Mouse (Mus musculus) cerebellum, adult 11 months (tissue): Measurements from ENCODE around the gene Isyna1.

ENCODE experiments used
- DNase-seq: peaks from one replicate; pipeline ENCODE4 v3.0.0; 2022

Gene Isyna1

GRCm38 (mm10) chr8:70605871-70606779 is 12.0 kb downstream of the Isyna1 start:
- peak; percentile 20 for DNase-seq

GRCm38 (mm10) chr8:70606780-70607602 is 12.8 kb downstream of the Isyna1 start:
- DNase-seq, result peak; percentile 27

- peak; percentile 36 for DNase-seq
Measured at GRCm38 (mm10) chr8:70607603-70607897, 13.4 kb downstream of the Isyna1 start.

- DNase-seq, result peak; percentile 62
Measured at GRCm38 (mm10) chr8:70607898-70608748, 13.9 kb downstream of the Isyna1 start.

GRCm38 (mm10) chr8:70608749-70609367 is 14.7 kb downstream of the Isyna1 start, which contains the start of gene Ssbp4:
Ssbp4 (minus strand) TSS chr8:70608872.
- no peak for DNase-seq

- DNase-seq, result peak; percentile 50
Measured at GRCm38 (mm10) chr8:70609368-70609848, 15.2 kb downstream of the Isyna1 start.

GRCm38 (mm10) chr8:70609849-70610795 is 15.9 kb downstream of the Isyna1 start:
- peak; percentile 42 for DNase-seq

GRCm38 (mm10) chr8:70610796-70611771 is 16.9 kb downstream of the Isyna1 start:
- peak; percentile 72 for DNase-seq

- DNase-seq, result peak; percentile 78
Measured at GRCm38 (mm10) chr8:70611849-70612248, 17.7 kb downstream of the Isyna1 start.

- DNase-seq, result no peak
Measured at GRCm38 (mm10) chr8:70613763-70614162, 19.6 kb downstream of the Isyna1 start.

GRCm38 (mm10) chr8:70614469-70614868 is 20.3 kb downstream of the Isyna1 start:
- no peak for DNase-seq

- no peak for DNase-seq
Measured at GRCm38 (mm10) chr8:70615281-70615680, 21.1 kb downstream of the Isyna1 start.

GRCm38 (mm10) chr8:70615894-70616293 is 21.7 kb downstream of the Isyna1 start, which contains the start of gene Lrrc25:
Lrrc25 (plus strand) TSS chr8:70616155.
- no peak for DNase-seq

- no peak for DNase-seq
Measured at GRCm38 (mm10) chr8:70616645-70617044, 22.5 kb downstream of the Isyna1 start.

GRCm38 (mm10) chr8:70617985-70618384 is 23.8 kb downstream of the Isyna1 start:
- no peak for DNase-seq

- no peak for DNase-seq
Measured at GRCm38 (mm10) chr8:70618888-70619334, 24.7 kb downstream of the Isyna1 start.

GRCm38 (mm10) chr8:70622220-70622619 is 28.0 kb downstream of the Isyna1 start:
- DNase-seq, result no peak

- no peak for DNase-seq
Measured at GRCm38 (mm10) chr8:70625104-70625503, 30.9 kb downstream of the Isyna1 start.

- DNase-seq, result no peak
Measured at GRCm38 (mm10) chr8:70627041-70627440, 32.9 kb downstream of the Isyna1 start.
